Mouse (Mus musculus) activated CD4-positive, CD25-positive, alpha-beta regulatory T cell, adult 4 months (primary cell): ENCODE data around the gene Hdac9. TPM values are rescaled to one million over a fixed set of nuclear protein-coding genes. Genes with fewer than 3 reads are reported as not detected.

Source experiments
- ATAC-seq: one replicate; pipeline ENCODE4 v1.8.0; 2017
- polyA plus RNA-seq, 2 experiments: library from polyadenylated mRNA; unstranded; fragments of 100-300 nt; shearing (Covaris generic); gene quantifications; one replicate each; pipeline ENCODE4 v1.2.1; 2017

Gene Hdac9
- polyA plus RNA-seq, 2 experiments from 2014 or later = 0.48 to 1.5 TPM

DNA sequence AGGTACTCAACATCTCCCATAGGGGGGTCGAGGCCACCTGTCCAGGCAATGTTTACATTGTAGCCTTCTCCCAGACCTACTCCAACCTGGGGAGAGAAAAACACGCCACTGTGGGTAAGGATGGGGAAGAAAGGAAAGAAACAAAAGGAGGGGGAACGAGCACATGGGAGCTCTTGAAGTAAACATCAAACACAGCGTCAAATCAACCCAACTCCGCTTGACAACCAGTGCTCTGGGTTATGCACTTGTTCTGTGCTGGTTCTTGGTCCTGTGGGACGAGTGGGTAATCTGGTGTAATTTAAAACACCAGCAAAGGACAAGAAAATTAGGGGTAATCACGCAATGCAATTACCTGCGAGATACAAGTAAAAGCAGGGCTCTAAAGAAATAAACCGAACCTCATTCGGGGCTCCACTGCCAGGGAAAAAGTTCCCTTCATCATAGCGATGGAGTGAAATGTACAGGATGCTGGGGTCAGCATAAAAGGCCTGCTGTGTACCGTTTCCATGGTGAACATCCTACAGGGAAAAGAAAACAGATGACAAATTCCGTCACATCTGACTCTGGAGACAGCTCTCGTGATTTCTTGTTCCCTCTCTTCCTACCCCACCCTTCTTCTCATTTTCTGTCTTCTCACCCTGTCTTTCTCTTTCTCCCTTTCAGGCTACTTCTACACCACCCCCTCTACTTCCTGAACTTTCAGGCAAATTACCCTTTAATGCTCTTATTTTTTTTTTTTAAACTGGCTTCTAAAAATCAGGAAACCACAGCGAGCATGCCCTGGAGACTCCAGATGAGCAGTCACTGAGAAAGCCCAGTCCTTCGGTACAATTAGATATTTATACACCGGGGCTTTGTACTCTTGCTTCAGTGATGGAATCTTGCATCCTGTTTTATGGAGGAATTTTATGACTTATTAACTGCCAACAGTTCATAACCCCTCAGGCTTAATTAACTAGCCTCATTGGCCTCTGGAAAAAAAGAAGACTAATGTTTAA lies 701.6 kb downstream of the Hdac9 start:
- no peak for ATAC-seq

DNA sequence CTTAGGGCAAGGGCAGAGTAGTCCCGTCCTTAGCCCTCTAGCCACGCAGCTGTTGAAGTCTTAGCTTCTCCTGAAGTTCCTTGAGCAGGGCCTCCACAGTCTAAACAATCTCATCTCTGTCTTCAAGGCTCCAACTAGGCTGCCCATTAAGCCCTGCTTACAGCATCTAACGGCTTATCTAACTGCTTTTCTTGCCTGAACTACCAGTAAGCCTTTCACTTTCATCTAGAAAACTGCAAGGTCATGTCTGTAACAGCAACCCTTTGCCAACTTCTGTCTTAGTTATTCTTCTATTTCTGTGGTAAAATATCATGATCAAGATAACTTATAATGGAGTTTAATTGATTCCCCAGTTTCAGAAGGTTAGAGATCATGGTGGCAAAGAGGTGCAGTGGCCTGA lies 704.7 kb downstream of the Hdac9 start:
- ATAC-seq = no peak

DNA sequence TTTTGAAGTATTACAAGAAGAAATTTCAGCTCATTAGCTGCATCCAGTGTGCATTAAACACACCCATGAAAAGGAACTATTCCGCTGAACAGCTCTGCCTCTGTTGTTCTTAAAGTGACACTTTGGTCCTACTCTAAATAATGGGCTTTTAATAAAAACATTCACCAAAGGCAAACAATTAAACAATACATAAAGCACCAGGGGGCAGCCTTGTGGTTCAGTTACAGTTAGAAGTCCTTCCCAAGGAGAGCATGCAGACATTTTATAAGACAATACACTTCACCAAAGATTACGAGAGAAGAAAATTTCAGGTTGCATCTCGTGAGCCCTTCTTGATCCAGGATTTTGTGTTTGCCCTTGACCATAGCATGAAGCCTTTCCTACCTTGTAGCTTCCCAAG lies 715.4 kb downstream of the Hdac9 start:
- ATAC-seq = no peak

DNA sequence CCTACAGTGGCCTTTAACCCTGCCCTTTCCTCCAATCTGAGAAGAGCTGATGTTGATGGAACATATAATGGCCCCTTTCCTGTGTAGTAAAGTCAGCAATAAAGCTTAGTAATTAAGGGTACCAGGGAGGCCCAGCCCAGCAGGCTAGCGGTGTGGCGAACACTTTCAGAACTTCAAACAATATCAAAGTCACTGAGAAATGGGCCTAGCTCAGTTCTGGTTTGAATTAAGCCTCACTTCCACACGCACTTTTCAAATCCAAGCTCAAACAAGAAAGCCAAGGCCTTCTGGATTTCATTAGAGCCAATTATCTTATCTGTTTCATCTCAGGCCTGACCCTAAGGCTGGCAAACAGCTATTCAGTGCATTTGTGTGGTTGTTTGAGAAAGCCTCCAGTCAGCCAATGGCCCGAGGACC lies 716.9 kb downstream of the Hdac9 start:
- ATAC-seq = no peak

DNA sequence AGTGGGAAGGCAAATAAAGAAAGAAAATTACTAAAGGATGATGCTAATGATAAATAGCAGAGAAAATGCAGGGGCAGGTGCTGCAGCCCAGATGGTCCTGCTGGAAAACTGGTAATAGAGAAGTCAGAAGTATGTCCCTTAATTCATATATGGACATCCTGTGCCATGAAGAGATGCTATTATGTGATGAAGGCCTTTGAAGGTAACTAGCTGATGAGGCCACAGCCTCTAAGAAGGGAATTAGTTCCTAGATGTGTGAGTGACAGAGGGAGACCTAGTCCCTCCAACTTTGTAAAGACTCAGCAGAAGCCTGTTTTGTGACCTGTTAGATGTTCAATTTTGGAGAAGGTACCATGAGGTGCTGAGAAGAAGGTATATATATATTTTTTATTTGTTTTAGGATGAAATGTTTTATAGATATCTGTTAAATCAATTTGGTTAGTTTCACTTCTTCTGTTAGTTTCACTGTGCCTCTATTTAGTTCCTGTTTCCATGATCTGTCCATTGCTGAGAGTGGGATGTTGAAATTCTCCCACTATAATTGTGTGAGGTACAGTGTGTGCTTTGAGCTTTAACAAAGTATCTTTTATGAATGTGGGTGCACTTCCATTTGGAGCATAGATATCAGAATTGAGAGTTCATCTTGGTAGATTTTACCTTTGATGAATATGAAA lies 721.6 kb downstream of the Hdac9 start:
- ATAC-seq = no peak

DNA sequence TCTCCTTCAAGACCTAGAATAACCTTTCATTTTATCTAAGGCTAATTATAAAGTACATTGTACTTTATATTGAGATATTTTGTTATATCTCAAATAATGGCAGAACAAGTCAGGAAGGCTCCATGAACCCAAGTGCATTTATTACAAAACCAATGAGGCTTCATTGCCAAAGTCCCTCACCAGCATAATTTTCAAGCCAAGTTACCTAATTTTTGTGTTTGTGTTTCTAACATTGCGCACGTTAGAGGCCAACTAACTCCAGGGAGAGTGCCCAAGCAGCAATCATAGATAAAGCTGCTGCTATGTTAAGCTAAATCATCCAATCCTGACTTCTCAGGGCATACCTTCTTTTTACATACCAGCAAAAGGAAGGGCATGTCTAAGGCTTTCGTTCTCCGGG lies 722.8 kb downstream of the Hdac9 start:
- ATAC-seq = no peak

DNA sequence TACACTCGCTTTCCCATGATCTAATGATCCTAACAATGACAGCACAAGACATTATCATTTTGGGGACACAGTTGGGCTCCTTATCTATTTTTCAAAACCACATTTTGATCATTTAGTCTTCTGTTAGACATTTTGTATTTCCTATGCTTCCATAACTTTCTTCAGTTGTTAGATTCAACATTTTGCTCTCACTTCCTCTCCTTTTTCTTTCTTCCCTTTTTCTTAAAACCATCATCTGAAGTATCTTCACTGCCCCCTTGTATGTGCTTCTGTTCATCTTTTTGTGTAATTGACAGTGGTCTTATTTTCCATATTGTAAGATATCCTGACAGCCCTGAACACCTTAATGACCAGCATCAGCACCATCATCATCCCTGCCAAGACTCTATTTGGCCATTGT lies 725.6 kb downstream of the Hdac9 start:
- ATAC-seq = no peak

DNA sequence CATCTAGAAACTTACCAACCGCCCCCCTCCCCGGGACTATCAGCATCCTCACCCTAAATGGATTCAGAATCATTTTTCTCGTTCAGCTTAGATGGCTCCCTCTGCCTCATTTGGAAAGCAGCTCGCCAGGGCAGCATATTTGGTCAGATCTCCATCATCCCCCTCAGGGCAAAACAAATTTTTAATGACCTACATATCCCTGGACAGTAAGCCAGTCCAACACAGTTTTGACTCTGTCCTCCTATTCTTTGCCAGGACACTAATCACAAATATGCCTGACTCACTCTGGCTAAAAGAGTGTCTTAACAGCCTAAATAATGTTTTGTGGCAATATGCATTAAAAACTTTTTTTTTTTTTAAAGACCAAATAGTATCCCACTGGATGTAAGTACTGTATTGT lies 738.0 kb downstream of the Hdac9 start:
- no peak for ATAC-seq

DNA sequence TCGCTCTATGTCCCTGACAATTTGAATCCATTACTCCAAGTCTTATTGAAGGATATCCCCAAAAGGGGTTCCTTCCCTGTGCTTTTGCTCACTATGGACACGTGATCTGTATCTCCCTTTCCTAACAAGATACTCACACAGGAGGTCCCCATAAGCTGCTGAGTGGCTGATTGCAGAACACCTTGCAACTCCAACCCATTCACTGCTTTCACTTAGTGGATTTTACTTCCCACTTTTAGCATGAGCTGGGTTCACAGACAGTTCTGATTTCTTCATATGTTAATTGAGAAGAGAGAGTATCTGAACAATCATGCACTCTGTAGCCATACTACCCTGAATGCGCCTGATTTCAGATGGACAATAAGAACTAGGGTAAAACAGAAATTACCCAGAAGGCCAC lies 740.1 kb downstream of the Hdac9 start:
- no peak for ATAC-seq

DNA sequence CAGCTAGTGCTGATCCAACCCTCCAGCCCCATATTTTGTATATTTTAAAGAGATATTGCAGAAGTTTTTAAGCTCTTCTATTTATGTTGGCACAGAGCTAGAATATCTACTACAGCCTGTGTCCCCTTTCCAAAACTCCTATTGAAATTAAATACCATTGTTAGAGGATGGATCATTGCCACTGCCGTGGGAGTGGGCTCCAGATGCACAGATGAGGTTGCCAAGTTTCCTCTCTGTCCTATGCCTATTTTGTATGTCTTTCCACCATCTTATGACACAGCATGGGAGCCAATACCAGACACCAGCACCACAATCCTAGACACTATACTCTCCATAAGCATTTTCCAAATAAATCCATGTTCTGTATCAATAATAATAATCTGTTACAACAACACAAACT lies 743.9 kb downstream of the Hdac9 start:
- ATAC-seq = no peak

DNA sequence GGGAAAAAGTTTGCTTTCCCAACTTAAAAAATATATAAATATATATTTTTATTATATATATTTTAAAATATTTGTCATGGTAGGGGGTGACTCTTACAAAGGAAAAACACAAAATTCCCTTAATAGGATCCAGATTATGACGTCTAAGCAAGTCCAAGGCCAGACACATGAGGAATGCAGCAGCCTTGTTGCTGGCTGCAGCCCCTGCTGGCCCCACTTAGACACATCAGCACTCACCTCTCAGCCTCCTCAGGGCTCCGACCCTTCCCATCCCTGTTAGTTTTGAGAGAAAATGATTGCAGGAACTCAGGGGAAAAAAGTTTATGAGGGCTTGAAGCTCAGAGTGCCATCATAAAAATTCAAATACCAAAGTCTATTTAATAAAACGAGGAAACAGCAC lies 746.3 kb downstream of the Hdac9 start:
- no peak for ATAC-seq

DNA sequence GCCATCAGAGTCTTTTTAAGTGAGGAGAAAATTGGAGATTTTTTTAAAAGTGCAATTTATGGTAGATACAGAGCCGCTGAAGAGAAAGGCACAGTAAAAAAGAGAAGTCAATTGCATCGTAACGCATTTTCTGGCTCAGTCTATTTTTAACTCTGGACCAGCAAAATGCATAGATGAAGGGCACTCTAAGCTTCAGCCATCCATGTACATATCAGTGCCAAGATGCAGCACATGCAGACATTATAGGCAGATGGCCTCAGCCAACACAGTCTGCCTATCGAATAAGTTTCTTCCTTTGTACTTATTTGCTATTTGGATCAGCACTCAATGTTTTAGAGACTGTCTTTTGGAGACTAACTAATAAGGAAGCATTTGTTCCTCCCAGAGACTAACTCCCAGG lies 751.2 kb downstream of the Hdac9 start:
- no peak for ATAC-seq

DNA sequence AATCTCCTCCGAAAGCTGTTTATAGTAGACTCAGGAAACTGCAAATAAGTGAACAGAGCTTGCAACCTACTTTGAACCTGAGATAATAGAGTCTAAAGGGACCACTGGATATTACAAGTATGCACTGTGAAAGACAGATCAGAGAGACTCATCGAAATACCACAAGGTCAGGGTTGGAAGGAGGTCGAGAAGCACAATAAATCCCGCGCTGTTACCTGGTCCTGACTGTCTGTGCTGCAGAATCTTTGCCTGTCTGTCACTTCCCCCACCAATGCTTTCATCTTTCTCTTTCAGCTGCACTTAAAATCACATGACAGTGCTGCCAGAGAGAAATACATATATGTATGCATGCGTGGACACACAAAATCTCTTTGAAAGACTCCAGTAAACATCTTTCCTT lies 760.6 kb downstream of the Hdac9 start:
- no peak for ATAC-seq

DNA sequence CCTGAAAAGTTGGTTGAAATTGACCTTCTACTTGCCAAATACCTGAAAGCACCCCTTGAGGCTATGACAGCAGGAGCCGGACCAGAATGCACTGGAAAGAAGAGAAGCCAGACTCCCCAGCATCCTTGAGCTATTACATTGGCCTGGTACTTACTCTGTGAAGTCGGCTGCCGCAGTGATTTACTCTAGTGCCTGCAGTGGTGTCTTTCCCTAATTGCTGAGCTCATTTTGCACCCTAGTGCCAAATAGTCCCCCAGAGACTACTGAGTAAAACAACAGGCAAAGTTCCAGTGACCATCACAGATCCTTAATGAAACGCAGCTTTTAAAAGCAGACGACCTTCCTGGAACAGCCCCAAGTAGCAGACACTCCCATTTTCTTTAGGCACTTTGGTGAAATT lies 761.2 kb downstream of the Hdac9 start:
- no peak for ATAC-seq

DNA sequence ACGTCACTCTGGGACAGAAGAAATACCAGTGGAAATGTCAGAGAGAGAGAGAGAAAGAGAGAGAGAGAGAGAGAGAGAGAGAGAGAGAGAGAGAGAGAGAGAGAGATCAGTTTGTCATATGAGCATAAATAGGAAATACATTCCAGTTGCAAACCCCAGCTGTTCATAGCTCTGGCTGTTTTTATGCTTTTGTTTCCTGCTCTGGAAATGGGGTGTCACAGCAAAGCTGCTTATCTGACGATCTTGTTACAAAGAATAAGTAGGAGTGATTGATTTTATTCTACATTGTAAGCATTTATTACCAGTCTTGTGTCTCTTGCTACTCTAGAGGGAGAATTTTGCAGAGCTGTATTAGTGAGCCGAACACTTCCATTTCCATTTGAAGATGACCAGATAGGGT lies 762.1 kb downstream of the Hdac9 start:
- ATAC-seq = no peak

DNA sequence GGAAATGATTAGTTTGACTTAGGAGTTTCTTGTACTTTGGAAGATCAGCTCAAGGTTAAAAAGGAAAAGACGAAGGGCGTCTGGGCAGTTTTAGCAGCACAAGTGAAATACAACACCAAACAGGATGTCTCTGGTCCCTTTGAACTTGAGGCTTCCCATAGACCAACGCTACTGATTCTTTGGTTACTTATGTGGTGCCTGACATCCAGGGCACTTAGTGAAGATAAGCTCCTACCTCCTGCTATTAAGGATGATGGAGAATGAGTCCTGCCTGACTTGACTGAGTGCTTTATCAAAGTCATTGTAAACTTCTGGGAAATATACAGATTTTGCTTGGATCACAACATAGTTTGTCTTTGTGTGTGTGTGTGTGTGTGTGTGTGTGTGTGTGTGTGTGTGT lies 765.6 kb downstream of the Hdac9 start:
- no peak for ATAC-seq

DNA sequence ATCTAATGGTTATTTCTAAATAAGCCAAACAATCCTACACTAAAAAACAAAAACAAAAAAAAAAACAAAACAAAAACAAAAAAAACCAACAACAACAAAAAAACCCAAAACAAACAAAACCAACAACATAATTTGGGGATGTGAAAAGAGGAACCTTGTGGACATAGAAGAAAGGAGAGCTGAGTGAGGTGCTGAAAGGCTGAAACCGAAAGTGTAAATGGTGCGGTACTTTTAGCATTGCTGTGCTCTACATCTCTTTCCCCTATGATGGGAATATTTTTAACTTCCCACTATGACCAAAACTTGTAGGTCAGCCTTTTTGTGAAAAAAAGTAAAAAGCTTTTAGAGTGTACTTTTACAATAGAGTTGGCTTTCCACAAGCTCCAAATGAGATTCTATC lies 774.2 kb downstream of the Hdac9 start:
- ATAC-seq = no peak

DNA sequence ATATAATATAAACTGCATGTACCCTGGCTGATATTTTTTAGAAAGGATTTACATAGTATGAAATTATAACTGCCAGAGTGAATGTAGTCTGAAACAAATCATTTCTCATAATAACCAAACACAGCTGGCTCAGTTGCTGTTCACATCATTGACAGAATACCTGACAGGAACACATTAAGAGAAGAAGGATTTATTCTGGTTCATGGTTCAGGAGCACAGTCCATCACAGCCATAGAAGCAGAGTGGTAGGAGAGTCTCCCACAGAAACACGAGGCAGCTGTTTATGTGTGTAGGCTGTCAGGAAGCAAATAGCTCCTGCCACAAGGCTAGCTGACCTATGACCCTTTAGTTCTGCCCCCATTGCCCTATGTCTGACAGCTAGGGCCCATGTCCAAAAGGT lies 803.6 kb downstream of the Hdac9 start:
- ATAC-seq = no peak

DNA sequence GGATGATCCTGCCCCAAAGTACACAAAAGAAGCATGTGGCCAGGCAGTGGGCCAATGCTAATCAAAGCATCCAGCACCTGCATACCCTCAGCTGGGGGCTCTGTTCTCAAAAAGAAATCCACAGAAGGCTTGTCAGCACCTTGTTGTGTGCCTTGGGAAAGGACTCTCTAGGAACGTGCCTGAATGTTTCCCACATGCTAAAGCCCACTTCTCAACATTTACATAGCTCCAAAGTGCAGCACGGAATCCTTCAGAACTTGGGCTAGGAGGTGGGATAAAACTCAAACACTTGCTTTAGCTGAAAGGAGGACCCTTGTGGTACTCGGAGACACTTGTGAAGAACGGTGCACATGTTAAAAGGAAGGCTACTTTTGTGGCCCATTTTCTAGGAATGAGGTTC lies 823.9 kb downstream of the Hdac9 start:
- ATAC-seq = no peak

DNA sequence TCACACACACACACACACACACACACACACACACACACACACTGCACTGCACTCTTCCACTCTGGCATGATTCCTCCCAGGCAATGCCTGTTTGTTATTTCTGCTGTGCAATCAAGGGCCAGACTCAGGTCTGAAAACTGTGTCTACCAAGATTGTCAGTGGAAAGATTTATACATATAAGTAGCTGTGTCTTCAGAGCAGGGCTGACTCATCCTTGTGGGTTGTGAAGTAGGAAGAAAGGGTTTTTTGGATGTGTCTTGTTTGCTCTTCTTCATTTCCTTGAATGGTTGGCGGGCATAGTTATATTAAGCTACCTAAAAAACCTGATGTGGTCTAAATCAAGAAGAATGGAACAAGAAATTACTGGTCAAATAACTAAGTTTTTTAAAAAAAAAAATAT lies 825.0 kb downstream of the Hdac9 start:
- no peak for ATAC-seq

DNA sequence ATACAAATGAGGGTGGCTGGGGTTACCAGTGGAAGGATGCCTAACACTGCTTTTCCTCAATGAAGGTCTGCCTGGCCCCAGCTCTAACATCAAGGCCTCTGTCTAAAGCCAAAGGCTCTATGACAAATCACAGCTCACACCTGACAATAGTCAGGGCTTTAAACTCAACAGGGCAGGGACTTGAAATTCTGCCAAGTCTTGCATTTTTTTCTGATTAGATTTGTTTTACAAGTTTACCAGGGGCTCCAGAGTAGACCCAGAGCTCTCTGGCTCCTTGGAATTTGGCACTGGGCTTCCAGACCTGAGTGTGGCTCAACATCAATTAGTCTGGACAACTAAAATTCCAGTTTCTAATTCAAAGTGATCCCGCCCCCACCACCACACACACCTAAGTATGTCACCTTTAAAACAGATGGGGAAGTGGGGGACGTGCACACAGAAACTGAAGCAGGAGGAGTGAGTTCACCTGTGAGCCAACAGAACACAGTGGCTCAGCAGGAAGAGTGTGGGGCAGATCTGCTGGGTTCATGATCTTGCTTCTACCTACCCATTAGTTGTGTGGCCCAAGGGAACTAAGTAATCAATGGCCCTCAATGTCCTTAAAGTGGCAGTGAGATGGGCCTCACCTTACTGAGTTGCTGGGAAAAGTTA lies 829.5 kb downstream of the Hdac9 start:
- ATAC-seq = no peak

DNA sequence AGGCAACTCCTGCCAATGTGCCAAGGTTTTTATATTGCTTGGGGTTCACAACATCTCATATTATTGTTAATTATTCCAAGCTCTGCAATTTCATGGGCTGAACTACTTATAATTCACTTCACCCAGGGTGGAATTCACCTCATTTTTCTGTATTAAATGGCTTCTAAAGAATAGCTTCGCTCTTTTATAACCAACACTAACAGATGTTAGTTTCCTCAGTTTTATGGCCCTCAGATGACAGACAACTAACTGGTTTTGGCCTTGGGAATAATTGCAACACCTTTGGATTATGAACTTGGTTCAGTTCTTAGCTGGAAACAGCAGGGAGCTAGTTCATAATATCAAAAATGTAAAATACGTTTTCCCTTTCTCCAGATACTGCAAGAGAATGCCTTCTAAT lies 839.9 kb downstream of the Hdac9 start:
- no peak for ATAC-seq

DNA sequence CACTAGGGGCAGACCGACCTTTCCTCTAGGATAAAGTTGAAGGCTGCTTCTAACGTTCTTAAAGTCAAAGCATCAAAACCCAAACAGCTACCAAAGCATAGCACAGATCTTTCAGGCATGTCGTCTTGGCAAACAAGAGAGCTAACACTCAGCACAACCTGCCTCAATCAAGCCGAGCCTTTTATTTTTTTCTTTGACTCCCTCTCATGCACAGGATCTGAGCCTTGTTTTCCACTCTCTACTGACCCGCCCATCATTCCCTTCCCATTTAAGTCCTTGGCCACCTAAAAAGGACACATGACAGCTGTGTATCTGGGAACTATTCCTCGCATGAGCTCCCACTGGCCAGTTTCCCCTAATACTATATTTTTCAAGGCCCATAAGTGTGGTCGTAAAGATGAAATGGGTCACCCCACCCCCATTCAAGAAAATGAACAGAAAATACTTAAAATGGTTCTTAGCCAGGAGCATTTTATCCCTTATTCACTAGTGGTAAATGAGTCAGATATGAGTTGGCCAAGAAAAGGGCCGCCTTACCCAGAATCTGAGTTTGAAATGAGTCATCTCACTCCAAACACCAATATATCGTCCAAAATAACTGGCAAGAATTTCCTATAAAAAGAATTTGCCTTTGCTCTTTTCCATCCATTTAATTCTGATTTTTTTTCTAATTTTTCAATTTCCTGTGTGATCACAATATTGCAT lies 840.9 kb downstream of the Hdac9 start:
- ATAC-seq = no peak
